Mouse (Mus musculus) liver, adult 2 months (tissue): Measurements from ENCODE around the gene Ring1.

Experiments used
- CTCF ChIP-seq: fragments of 200-500 bp; IDR thresholded peaks from 2 replicates; pipeline ENCODE4 v1.5.1; 2011; ENCODE audit warnings: low read depth, low read length, control low read depth
- POLR2A ChIP-seq: fragments of 200-500 bp; IDR thresholded peaks from 2 replicates; pipeline ENCODE4 v1.6.1; 2011; ENCODE audit warnings: low read length, control low read depth; ENCODE audit not compliant: insufficient read depth; ENCODE audit errors: extremely low read depth

GRCm38 (mm10) chr17:33991788-33992664 lies 32.5 kb downstream of the Ring1 start:
- peak; percentile 70 for TF ChIP-seq CTCF
- no peak for TF ChIP-seq POLR2A
